Mouse (Mus musculus) megakaryocyte, embryonic 14.5 days (primary cell): Measurements from ENCODE around the gene Mrpl33.

Experiments used
- FLI1 ChIP-seq: IDR thresholded peaks from 2 replicates; pipeline ENCODE4 v1.6.1; 2012; ENCODE audit warnings: low read length, inconsistent platforms, mixed read lengths
- GATA1 ChIP-seq: IDR thresholded peaks from 3 replicates; pipeline ENCODE4 v1.6.1; 2012; ENCODE audit warnings: mixed read lengths, low read length, inconsistent platforms, borderline replicate concordance

DNA sequence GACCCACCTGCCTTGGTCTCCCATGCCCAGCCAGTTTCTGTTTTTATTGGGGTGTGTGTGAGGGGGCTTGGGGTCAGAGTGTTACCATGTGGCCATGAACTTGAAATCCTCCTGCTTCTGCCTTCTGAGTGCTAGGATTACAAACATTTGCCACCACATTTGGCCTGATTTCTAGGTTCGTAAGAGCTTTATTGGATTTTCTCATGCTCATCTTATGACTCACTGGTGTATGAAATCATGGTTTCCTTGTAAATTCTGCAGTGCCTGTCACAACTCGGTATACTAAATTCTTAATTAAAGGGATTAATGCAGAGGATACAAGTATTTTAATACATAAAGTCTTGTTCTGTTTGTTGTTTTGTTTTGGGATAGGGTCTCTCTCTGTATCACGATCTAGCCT, 23.6 kb downstream of the Mrpl33 start:
- TF ChIP-seq GATA1 (no peak), FLI1 (no peak)
